Comparison of ENCODE assay signal across 9 mouse cellular contexts in the genomic region with DNA sequence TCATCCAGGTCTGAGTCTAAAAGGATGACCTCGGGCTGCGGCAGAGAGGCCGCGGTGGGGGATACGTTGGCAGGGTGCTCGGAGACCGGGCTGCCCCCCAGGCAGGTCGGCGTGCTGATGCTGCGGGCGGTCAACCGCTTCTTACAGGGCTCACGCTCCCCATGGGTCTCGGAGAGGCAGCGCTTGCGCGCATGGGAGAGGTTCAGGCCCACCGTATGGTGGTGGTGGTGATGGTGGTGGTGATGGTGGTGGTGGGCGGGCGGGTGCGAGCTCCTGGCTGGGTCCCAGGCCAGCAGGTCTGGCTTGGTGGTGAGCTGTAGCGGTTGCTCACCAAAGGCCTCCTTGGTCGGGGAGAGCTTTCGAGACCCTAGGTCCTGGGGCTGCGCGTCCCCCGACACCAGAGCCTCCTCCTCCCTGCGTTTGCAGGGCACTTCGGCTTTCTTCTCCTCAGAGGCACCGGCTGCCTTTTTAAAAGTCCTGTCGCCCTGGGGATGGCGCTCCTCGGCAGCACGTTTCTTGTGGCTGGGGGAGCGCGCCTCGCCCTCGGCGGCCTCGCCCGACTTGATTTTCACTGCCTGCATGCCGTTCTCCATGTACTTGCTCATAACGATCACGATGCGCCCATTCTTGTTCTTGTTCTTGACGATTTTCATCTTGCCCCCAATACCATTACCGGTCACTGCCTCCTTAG. TPM values are rescaled to one million over a fixed set of nuclear protein-coding genes. Genes with fewer than 3 reads are reported as not detected.
DNase-seq lines count a peak whose midpoint lies in the region; ATAC-seq and TF ChIP-seq lines count a peak whose summit lies in the region.
"Had no signal": no experiment of that assay in that cellular context is flagged by ENCODE, and none has a peak within 500 bp of the region (broad histone marks: within the 10 kb centered on the region; RNA-seq: fewer than 3 reads in every experiment).

No protein-coding gene starts in this region.

- ATAC-seq in embryonic facial prominence, embryonic 11.5 days (replicated peaks; ENCODE audit: insufficient number of reproducible peaks, low FRiP score, low TSS enrichment, low read depth), result no peak
- ATAC-seq in hindbrain, postnatal 0 days, result no peak
- no peak for ATAC-seq in neural tube, embryonic 13.5 days (ENCODE audit: low read depth)
- ATAC-seq in activated CD4-positive, CD25-positive, alpha-beta regulatory T cell, adult 4 months, result no peak

- H3K9ac ChIP-seq in embryonic facial prominence, embryonic 11.5 days (replicated peaks; ENCODE audit: low read length), result no peak overlapping the region; the same call in 1 of the 2 replicates
- H3K9ac ChIP-seq in hindbrain, postnatal 0 days (replicated peaks; ENCODE audit: low read length), result no peak overlapping the region; the same call in 1 of the 2 replicates
- H3K9ac ChIP-seq in neural tube, embryonic 13.5 days, result peak overlapping the region; percentile 47; the same call in 1 of the 2 replicates

- H3K36me3 ChIP-seq in kidney, adult 2 months (ENCODE audit: control insufficient read depth, insufficient read depth, low read length), result peaks cover 6% of the 10 kb centered on the region; the same call in 1 of the 2 replicates
- H3K36me3 ChIP-seq in embryonic facial prominence, embryonic 11.5 days (replicated peaks; ENCODE audit: control insufficient read depth, insufficient read depth, low read depth, low read length), result no peaks in the 10 kb centered on the region; the same call in 1 of the 2 replicates
- H3K36me3 ChIP-seq in hindbrain, postnatal 0 days (ENCODE audit: insufficient read depth, low read length), result peaks cover 18% of the 10 kb centered on the region
- peaks cover 30% of the 10 kb centered on the region for H3K36me3 ChIP-seq in neural tube, embryonic 13.5 days

- peak; percentile 12 for DNase-seq in kidney, postnatal 10 days
- no peak for DNase-seq in kidney, adult 2 months
- no peak for DNase-seq in embryonic facial prominence, embryonic 11.5 days (ENCODE audit: low spot score)
- DNase-seq in hindbrain, postnatal 0 days (ENCODE audit: low spot score), result no peak
- DNase-seq in natural killer cell, adult 2 months (ENCODE audit: low spot score in 2 of 2), result no peak
- DNase-seq in left cerebral cortex, postnatal 10 days (ENCODE audit: extremely low spot score in 1 of 2, low spot score in 2 of 2), result no peak
- DNase-seq: liver had no signal

- no peak for TF ChIP-seq CTCF in kidney, adult 2 months (conservative IDR thresholded peaks at IDR 0.05; ENCODE audit: insufficient read depth, insufficient read length, low read depth, low read length)
- no peak for TF ChIP-seq CTCF in hindbrain, postnatal 0 days (IDR thresholded peaks at IDR 0.05; ENCODE audit: low read depth)

- H3K4me3 ChIP-seq in kidney, adult 2 months (ENCODE audit: insufficient read depth, low read depth, low read length), result no peak overlapping the region
- peak overlapping the region; percentile 8; the same call in 1 of the 2 replicates for H3K4me3 ChIP-seq in embryonic facial prominence, embryonic 11.5 days (ENCODE audit: low read depth, low read length)
- peak overlapping the region; percentile 13; the same call in 1 of the 2 replicates for H3K4me3 ChIP-seq in hindbrain, postnatal 0 days (ENCODE audit: low read length)
- peak overlapping the region; percentile 22 for H3K4me3 ChIP-seq in neural tube, embryonic 13.5 days

- intact Hi-C loops in left cerebral cortex, postnatal 10 days (cut with DNase I), result no loop called here

- TF ChIP-seq POLR2A in kidney, adult 2 months (IDR thresholded peaks at IDR 0.05; ENCODE audit: low read depth, low read length), result no peak

- no peak overlapping the region for H3K4me2 ChIP-seq in embryonic facial prominence, embryonic 11.5 days (ENCODE audit: low read depth, low read length)
- H3K4me2 ChIP-seq in hindbrain, postnatal 0 days (ENCODE audit: low read depth, low read length), result peak overlapping the region; percentile 24
- H3K4me2 ChIP-seq in neural tube, embryonic 13.5 days, result peak overlapping the region; percentile 45

- no peaks in the 10 kb centered on the region for H3K27me3 ChIP-seq in kidney, adult 2 months (replicated peaks; ENCODE audit: control insufficient read depth, insufficient read depth, low read length)
- peaks cover 49% of the 10 kb centered on the region for H3K27me3 ChIP-seq in embryonic facial prominence, embryonic 11.5 days (ENCODE audit: control insufficient read depth, insufficient read depth, low read length)
- 0 out of 2 replicates have a peak, but pooled peaks cover 3% of the 10 kb centered on the region for H3K27me3 ChIP-seq in hindbrain, postnatal 0 days (ENCODE audit: insufficient read depth, low read length)
- peaks cover 53% of the 10 kb centered on the region for H3K27me3 ChIP-seq in neural tube, embryonic 13.5 days

- 84% methylated on average over 47 of the region's 47 CpGs for WGBS in kidney, adult 2 months
- 13% methylated on average over 47 of the region's 47 CpGs for WGBS in embryonic facial prominence, embryonic 11.5 days
- WGBS in hindbrain, postnatal 0 days, result 43% methylated on average over 47 of the region's 47 CpGs
- 17% methylated on average over 44 of the region's 47 CpGs for WGBS in neural tube, embryonic 13.5 days

- H3K4me1 ChIP-seq in kidney, adult 2 months (ENCODE audit: control insufficient read depth, insufficient read depth, low read length), result peaks cover 30% of the 10 kb centered on the region
- H3K4me1 ChIP-seq in embryonic facial prominence, embryonic 11.5 days (ENCODE audit: control insufficient read depth, insufficient read depth, low read length), result peaks cover 48% of the 10 kb centered on the region
- H3K4me1 ChIP-seq in hindbrain, postnatal 0 days (ENCODE audit: insufficient read depth, low read length), result peaks cover 36% of the 10 kb centered on the region
- H3K4me1 ChIP-seq in neural tube, embryonic 13.5 days (replicated peaks), result peaks cover 72% of the 10 kb centered on the region

- no peaks in the 10 kb centered on the region for H3K9me3 ChIP-seq in embryonic facial prominence, embryonic 11.5 days (replicated peaks; ENCODE audit: control insufficient read depth, low read length)
- H3K9me3 ChIP-seq in hindbrain, postnatal 0 days (ENCODE audit: low read length), result no peaks in the 10 kb centered on the region
- H3K9me3 ChIP-seq in neural tube, embryonic 13.5 days, result no peaks in the 10 kb centered on the region

- H3K27ac ChIP-seq in kidney, adult 2 months (ENCODE audit: insufficient read depth, low read depth, low read length), result no peak overlapping the region
- no peak overlapping the region for H3K27ac ChIP-seq in embryonic facial prominence, embryonic 11.5 days (replicated peaks; ENCODE audit: low read depth, low read length)
- H3K27ac ChIP-seq in hindbrain, postnatal 0 days, result no peak overlapping the region
- H3K27ac ChIP-seq in neural tube, embryonic 13.5 days (replicated peaks), result no peak overlapping the region

RNA-seq across cellular contexts. Expression of a gene that starts 4.7 kb away (rescaled TPM):
- polyA plus RNA-seq in kidney, adult 2 months (2012; rRNA removed), result 9.3 and 10.6 TPM in 2 replicates
- polyA plus RNA-seq in embryonic facial prominence, embryonic 11.5 days (2014; fragmentation: Nextera tagmentation; extraction: Ambion mirVana), result 4.4 and 4.8 TPM in 2 replicates
- total RNA-seq in hindbrain, postnatal 0 days (2014; rRNA removed), result 33.6 and 41.3 TPM in 2 replicates
- polyA plus RNA-seq in hindbrain, postnatal 0 days (2015; fragmentation: Nextera tagmentation; extraction: Ambion mirVana), result 22.4 and 23.7 TPM in 2 replicates
- polyA plus RNA-seq in neural tube, embryonic 13.5 days (2015; fragmentation: Nextera tagmentation; extraction: Ambion mirVana), result 14.8 and 16.5 TPM in 2 replicates
- polyA plus RNA-seq in activated CD4-positive, CD25-positive, alpha-beta regulatory T cell, adult 4 months (2017; shearing (Covaris generic)), result 1 to 10 TPM; 2.0 to 2.4 TPM
- 10 to 100 TPM; 54.4 to 56.9 TPM for total RNA-seq in left cerebral cortex, postnatal 10 days (2021)

RNA-seq across cellular contexts. Expression of a gene that starts 40.5 kb away (rescaled TPM):
- 2.1 and 2.7 TPM in 2 replicates for polyA plus RNA-seq in kidney, adult 2 months (2012; rRNA removed)
- polyA plus RNA-seq in embryonic facial prominence, embryonic 11.5 days (2014; fragmentation: Nextera tagmentation; extraction: Ambion mirVana), result 10.3 and 12.2 TPM in 2 replicates
- 10.0 and 11.4 TPM in 2 replicates for total RNA-seq in hindbrain, postnatal 0 days (2014; rRNA removed)
- 6.5 and 7.6 TPM in 2 replicates for polyA plus RNA-seq in hindbrain, postnatal 0 days (2015; fragmentation: Nextera tagmentation; extraction: Ambion mirVana)
- 7.0 and 8.5 TPM in 2 replicates for polyA plus RNA-seq in neural tube, embryonic 13.5 days (2015; fragmentation: Nextera tagmentation; extraction: Ambion mirVana)
- 1 to 10 TPM; 5.3 to 7.5 TPM for polyA plus RNA-seq in activated CD4-positive, CD25-positive, alpha-beta regulatory T cell, adult 4 months (2017; shearing (Covaris generic))
- total RNA-seq in left cerebral cortex, postnatal 10 days (2021), result 10 to 100 TPM; 11.3 to 15.3 TPM

RNA-seq across cellular contexts. Expression of a gene that starts 58.5 kb away (rescaled TPM):
- polyA plus RNA-seq in kidney, adult 2 months (2012; rRNA removed), result 3.5 and 3.9 TPM in 2 replicates
- 87.1 and 91.8 TPM in 2 replicates for polyA plus RNA-seq in embryonic facial prominence, embryonic 11.5 days (2014; fragmentation: Nextera tagmentation; extraction: Ambion mirVana)
- 14.6 and 18.9 TPM in 2 replicates for total RNA-seq in hindbrain, postnatal 0 days (2014; rRNA removed)
- polyA plus RNA-seq in hindbrain, postnatal 0 days (2015; fragmentation: Nextera tagmentation; extraction: Ambion mirVana), result 7.0 and 7.4 TPM in 2 replicates
- 17.4 and 21.4 TPM in 2 replicates for polyA plus RNA-seq in neural tube, embryonic 13.5 days (2015; fragmentation: Nextera tagmentation; extraction: Ambion mirVana)
- polyA plus RNA-seq in activated CD4-positive, CD25-positive, alpha-beta regulatory T cell, adult 4 months (2017; shearing (Covaris generic)), result 1 to 10 TPM; 1.1 to 1.4 TPM
- total RNA-seq in left cerebral cortex, postnatal 10 days (2021), result 1 to 10 TPM; 2.8 to 3.5 TPM
